Mouse (Mus musculus): ENCODE data around the gene Myh6.

DNA sequence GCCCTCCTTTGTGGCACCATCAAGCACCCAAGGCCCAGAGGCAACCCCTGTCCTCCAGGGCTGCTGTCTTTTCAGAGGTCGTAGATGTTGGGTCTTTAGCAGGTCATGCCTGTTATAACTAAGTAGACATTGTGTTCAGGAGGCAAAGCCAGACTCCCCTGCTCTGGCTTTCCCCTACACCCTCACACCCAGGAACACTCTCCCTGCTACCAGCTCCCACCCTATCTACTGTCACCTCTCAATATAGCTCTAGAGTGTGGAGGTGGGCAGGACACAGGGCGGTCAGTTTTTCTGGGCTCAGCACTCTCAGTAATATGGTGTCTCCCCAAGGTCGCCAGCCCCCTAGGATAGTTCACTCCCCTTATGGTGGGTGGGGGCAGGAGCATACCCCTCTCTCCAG is 1.1 kb upstream of the Myh6 start:
- TF ChIP-seq CTCF (IDR thresholded peaks at IDR 0.05; ENCODE audit: extremely low read depth, insufficient read depth, low read length) (no peak), POLR2A (IDR thresholded peaks at IDR 0.05; ENCODE audit: extremely low read depth, insufficient read depth, low read length) (no peak)

Data from cortical plate, adult 2 months (tissue).